Comparison of ENCODE assay signal across 29 mouse cellular contexts in genomic region chr4:94696368-94696767, GRCm38 (mm10). TPM values are rescaled to one million over a fixed set of nuclear protein-coding genes. Genes with fewer than 3 reads are reported as not detected.
DNase-seq lines count a peak whose midpoint lies in the region; ATAC-seq and TF ChIP-seq lines count a peak whose summit lies in the region.
"Had no signal": no experiment of that assay in that cellular context is flagged by ENCODE, and none has a peak within 500 bp of the region (broad histone marks: within the 10 kb centered on the region; RNA-seq: fewer than 3 reads in every experiment).

No protein-coding gene starts in this region.

- WGBS in kidney, adult 2 months = 39% methylated on average over 3 of the region's 3 CpGs
- 88% methylated on average over 3 of the region's 3 CpGs for WGBS in midbrain, embryonic 14.5 days
- 85% methylated on average over 3 of the region's 3 CpGs for WGBS in midbrain, embryonic 10.5 days

- no peak for TF ChIP-seq POLR2A in kidney, adult 2 months (IDR thresholded peaks at IDR 0.05; ENCODE audit: low read depth, low read length)

- TF ChIP-seq CTCF in kidney, adult 2 months (conservative IDR thresholded peaks at IDR 0.05; ENCODE audit: insufficient read depth, insufficient read length, low read depth, low read length) = no peak

- peak; percentile 16 for DNase-seq in kidney, adult 2 months
- no peak for DNase-seq in kidney, postnatal 14 days
- DNase-seq in midbrain, embryonic 14.5 days = peak; percentile 2
- DNase-seq in midbrain, embryonic 10.5 days (ENCODE audit: low spot score) = no peak
- DNase-seq in NIH3T3 (ENCODE audit: low read depth) = peak; percentile 10
- DNase-seq in heart, adult 11 months = no peak
- DNase-seq: adrenal gland, adult 8-10 months; adrenal gland, postnatal 36 days; cerebellum, adult 18-20 months; cerebellum, adult 9-11 months; cerebellum, postnatal 36 days; embryo, embryonic 11 days; forebrain, postnatal 0 days; gastrocnemius, adult 2 months; gastrocnemius, postnatal 14 days; heart, adult 18-20 months; heart, postnatal 10 days; heart, postnatal 36 days had no signal

- no peak overlapping the region for H3K27ac ChIP-seq in kidney, adult 2 months (ENCODE audit: insufficient read depth, low read depth, low read length)
- no peak overlapping the region for H3K27ac ChIP-seq in midbrain, embryonic 14.5 days (replicated peaks; ENCODE audit: low read depth, low read length)
- no peak overlapping the region for H3K27ac ChIP-seq in midbrain, embryonic 10.5 days (replicated peaks)
- H3K27ac ChIP-seq: embryonic facial prominence, embryonic 15.5 days; gastrocnemius, adult 2 months; heart, embryonic 15.5 days; hindbrain, embryonic 10.5 days; hindbrain, embryonic 13.5 days; intestine, embryonic 15.5 days had no signal

- H3K36me3 ChIP-seq in kidney, adult 2 months (ENCODE audit: control insufficient read depth, insufficient read depth, low read length) = no peaks in the 10 kb centered on the region
- H3K36me3 ChIP-seq in midbrain, embryonic 14.5 days (ENCODE audit: control insufficient read depth, insufficient read depth, low read length) = no peaks in the 10 kb centered on the region
- H3K36me3 ChIP-seq in midbrain, embryonic 10.5 days = peaks cover 23% of the 10 kb centered on the region
- H3K36me3 ChIP-seq: embryonic facial prominence, embryonic 15.5 days; heart, embryonic 15.5 days; intestine, embryonic 15.5 days had no signal

- no peak overlapping the region for H3K4me3 ChIP-seq in kidney, adult 2 months (ENCODE audit: insufficient read depth, low read depth, low read length)
- H3K4me3 ChIP-seq in midbrain, embryonic 14.5 days (replicated peaks; ENCODE audit: low read depth, low read length) = no peak overlapping the region
- no peak overlapping the region for H3K4me3 ChIP-seq in midbrain, embryonic 10.5 days
- H3K4me3 ChIP-seq: embryonic facial prominence, embryonic 15.5 days; gastrocnemius, adult 2 months; heart, embryonic 12.5 days; heart, embryonic 15.5 days; hindbrain, embryonic 10.5 days; hindbrain, embryonic 13.5 days; intestine, embryonic 15.5 days had no signal

- H3K9ac ChIP-seq in midbrain, embryonic 14.5 days (replicated peaks; ENCODE audit: low read length) = no peak overlapping the region
- H3K9ac ChIP-seq: embryonic facial prominence, embryonic 15.5 days; forebrain, postnatal 0 days; heart, embryonic 12.5 days; heart, embryonic 15.5 days; hindbrain, embryonic 13.5 days; intestine, embryonic 15.5 days had no signal

- no peak for ATAC-seq in midbrain, embryonic 14.5 days (ENCODE audit: low FRiP score, low TSS enrichment)
- ATAC-seq: activated CD4-positive, CD25-positive, alpha-beta regulatory T cell, adult 4 months; forebrain, embryonic 14.5 days; forebrain, postnatal 0 days; hindbrain, embryonic 16.5 days; intestine, embryonic 15.5 days had no signal

- H3K27me3 ChIP-seq in kidney, adult 2 months (replicated peaks; ENCODE audit: control insufficient read depth, insufficient read depth, low read length) = no peaks in the 10 kb centered on the region
- no peaks in the 10 kb centered on the region for H3K27me3 ChIP-seq in midbrain, embryonic 14.5 days (ENCODE audit: control insufficient read depth, insufficient read depth, low read length)
- H3K27me3 ChIP-seq in midbrain, embryonic 10.5 days (ENCODE audit: low read depth, poor library complexity, severe bottlenecking) = no peaks in the 10 kb centered on the region
- H3K27me3 ChIP-seq: embryonic facial prominence, embryonic 15.5 days; heart, embryonic 12.5 days; heart, embryonic 15.5 days; hindbrain, embryonic 13.5 days; intestine, embryonic 15.5 days had no signal

- no peak overlapping the region for H3K4me2 ChIP-seq in midbrain, embryonic 14.5 days (ENCODE audit: low read length)
- H3K4me2 ChIP-seq: embryonic facial prominence, embryonic 15.5 days; heart, embryonic 12.5 days; heart, embryonic 15.5 days; hindbrain, embryonic 13.5 days; intestine, embryonic 15.5 days had no signal

- no peaks in the 10 kb centered on the region for H3K4me1 ChIP-seq in kidney, adult 2 months (ENCODE audit: control insufficient read depth, insufficient read depth, low read length)
- no peaks in the 10 kb centered on the region for H3K4me1 ChIP-seq in midbrain, embryonic 14.5 days (ENCODE audit: control insufficient read depth, insufficient read depth, low read length)
- no peaks in the 10 kb centered on the region for H3K4me1 ChIP-seq in midbrain, embryonic 10.5 days
- H3K4me1 ChIP-seq: embryonic facial prominence, embryonic 15.5 days; heart, embryonic 15.5 days; hindbrain, embryonic 10.5 days; hindbrain, embryonic 13.5 days; intestine, embryonic 15.5 days had no signal

- no peaks in the 10 kb centered on the region for H3K9me3 ChIP-seq in midbrain, embryonic 14.5 days (ENCODE audit: control insufficient read depth, low read length)
- no peaks in the 10 kb centered on the region for H3K9me3 ChIP-seq in midbrain, embryonic 10.5 days (replicated peaks)
- H3K9me3 ChIP-seq: embryonic facial prominence, embryonic 15.5 days; heart, embryonic 12.5 days; heart, embryonic 15.5 days; hindbrain, embryonic 10.5 days; hindbrain, embryonic 13.5 days; intestine, embryonic 15.5 days had no signal

RNA-seq across cellular contexts. Expression of gene Tek, which starts 42.7 kb away (rescaled TPM):
- 15.9 and 21.6 TPM in 2 replicates for polyA plus RNA-seq in kidney, adult 2 months (2012; rRNA removed)
- polyA plus RNA-seq in midbrain, embryonic 14.5 days (2014; fragmentation: Nextera tagmentation; extraction: Ambion mirVana) = 4.2 and 9.3 TPM in 2 replicates
- polyA plus RNA-seq in midbrain, embryonic 10.5 days (2016; fragmentation: Nextera tagmentation; extraction: Ambion mirVana) = 8.5 and 8.8 TPM in 2 replicates
- polyA plus RNA-seq: activated CD4-positive, CD25-positive, alpha-beta regulatory T cell, adult 4 months had no signal

RNA-seq across cellular contexts. Expression of gene Lrrc19, which starts 46.4 kb away (rescaled TPM):
- 37.0 and 47.2 TPM in 2 replicates for polyA plus RNA-seq in kidney, adult 2 months (2012; rRNA removed)
- 0.29 and 0.45 TPM in 2 replicates for polyA plus RNA-seq in midbrain, embryonic 14.5 days (2014; fragmentation: Nextera tagmentation; extraction: Ambion mirVana)
- 1.1 and 1.3 TPM in 2 replicates for polyA plus RNA-seq in midbrain, embryonic 10.5 days (2016; fragmentation: Nextera tagmentation; extraction: Ambion mirVana)
- polyA plus RNA-seq: cortical plate, adult 2 months; frontal cortex, adult 2 months had no signal

Comparison
In these comparisons a context has a peak if more than half of its experiments do, and no peak if none do; other contexts are left out.
1. DNase-seq: peak in kidney, adult 2 months (single experiment), midbrain, embryonic 14.5 days (single experiment) and NIH3T3 (single experiment); none in kidney, postnatal 14 days (single experiment), midbrain, embryonic 10.5 days (single experiment) and heart, adult 11 months (single experiment).
2. RNA of gene Lrrc19, which starts 46.4 kb away (polyA plus RNA-seq): 37.0 to 47.2 TPM in kidney, adult 2 months; 1.1 to 1.3 TPM in midbrain, embryonic 10.5 days and 0.29 to 0.45 TPM in midbrain, embryonic 14.5 days; every median in the first group is over 10 times any median in the second.